Mouse (Mus musculus) kidney, adult 2 months (tissue): Measurements from ENCODE around the gene Tmeff2. TPM values are rescaled to one million over a fixed set of nuclear protein-coding genes. Genes with fewer than 3 reads are reported as not detected.
"Not testable (repeated sequence)": the region's sequence is repeated elsewhere in the genome, so short reads cannot be mapped to it uniquely, and the experiment has no call there.

Experiments used
- DNase-seq: peaks from one replicate; pipeline ENCODE4 v3.0.0; 2021
- H3K27ac ChIP-seq: fragments of 200-500 bp; 2 replicates; pipeline ENCODE4 v1.5.1; 2012; ENCODE audit warnings: low read depth, low read length, control low read depth, inconsistent platforms; ENCODE audit not compliant: insufficient read depth
- H3K27me3 ChIP-seq: fragments of 200-500 bp; replicated peaks from 2 replicates; pipeline ENCODE4 v1.6.1; 2012; ENCODE audit warnings: mild to moderate bottlenecking, moderate library complexity, low read length, inconsistent platforms; ENCODE audit not compliant: control insufficient read depth, insufficient read depth
- H3K36me3 ChIP-seq: fragments of 200-500 bp; 2 replicates; pipeline ENCODE4 v1.6.1; 2012; ENCODE audit warnings: mild to moderate bottlenecking, moderate library complexity, low read length, inconsistent platforms; ENCODE audit not compliant: control insufficient read depth, insufficient read depth
- H3K4me1 ChIP-seq: fragments of 200-500 bp; 2 replicates; pipeline ENCODE4 v1.6.1; 2011; ENCODE audit warnings: low read length; ENCODE audit not compliant: control insufficient read depth, insufficient read depth
- H3K4me3 ChIP-seq: fragments of 200-500 bp; 2 replicates; pipeline ENCODE4 v1.5.1; 2011; ENCODE audit warnings: mild to moderate bottlenecking, low read depth, low read length, control low read depth; ENCODE audit not compliant: insufficient read depth
- CTCF ChIP-seq: fragments of 200-500 bp; conservative IDR thresholded peaks from 2 replicates; pipeline ENCODE4 v1.5.1; 2011; ENCODE audit warnings: low read depth, mild to moderate bottlenecking, control low read depth, low read length, moderate library complexity, mixed read lengths; ENCODE audit not compliant: insufficient read depth, insufficient read length
- POLR2A ChIP-seq: fragments of 200-500 bp; IDR thresholded peaks from one replicate; pipeline ENCODE4 v1.6.1; 2011; ENCODE audit warnings: low read depth, low read length, control low read depth
- WGBS: fragments of 180-500 bp; shearing (Covaris S2); methylation state at CpG from one replicate; pipeline ENCODE4 v1.1.7; 2018; 5-methylcytosine and 5-hydroxymethylcytosine counted together
- polyA plus RNA-seq: library from polyadenylated mRNA; depleted of rRNA; stranded (reverse); fragments of >200 nt; gene quantifications from 2 replicates; pipeline ENCODE4 v1.2.3, GENCODE M21; 2012; rRNA removed

The Tmeff2 gene
- 0.52 and 0.60 TPM in 2 replicates for polyA plus RNA-seq

- not testable (repeated sequence) for H3K27ac ChIP-seq, DNase-seq, H3K4me1 ChIP-seq, H3K36me3 ChIP-seq, H3K27me3 ChIP-seq, H3K4me3 ChIP-seq
- 94% methylated on average over 9 of the region's 9 CpGs for WGBS
Observed at GRCm38 (mm10) chr1:50900386-50900785, at the start of gene Tmeff2. TSS of gene Tmeff2 (plus strand) at chr1:50900647.

GRCm38 (mm10) chr1:50861515-50861914 lies 38.9 kb upstream of the Tmeff2 start:
- WGBS: 80% methylated on average over 2 of the region's 2 CpGs
- Histone ChIP-seq H3K27me3 (no peaks in the 10 kb centered on the region), H3K27ac (no peak overlapping the region)

GRCm38 (mm10) chr1:50897696-50898095 lies 2.8 kb upstream of the Tmeff2 start:
- Histone ChIP-seq H3K36me3 (no peaks in the 10 kb centered on the region), H3K4me3 (no peak overlapping the region), H3K27ac (no peak overlapping the region), H3K4me1 (no peaks in the 10 kb centered on the region), H3K27me3 (no peaks in the 10 kb centered on the region)
- no peak for DNase-seq
- TF ChIP-seq POLR2A (no peak), CTCF (no peak)
- 72% methylated on average over 6 of the region's 6 CpGs for WGBS

More at GRCm38 (mm10) chr1:50861515-50861914, 38.9 kb upstream of the Tmeff2 start:
- no peak for DNase-seq
- TF ChIP-seq POLR2A: no peak
- no peak for TF ChIP-seq CTCF
- Histone ChIP-seq H3K36me3 (no peaks in the 10 kb centered on the region), H3K4me3 (no peak overlapping the region), H3K4me1 (no peaks in the 10 kb centered on the region)

- WGBS: 51% methylated on average over 5 of the region's 5 CpGs
- H3K4me3 ChIP-seq: no peak overlapping the region
- no peaks in the 10 kb centered on the region for H3K4me1 ChIP-seq
- H3K27me3 ChIP-seq: peaks cover 5% of the 10 kb centered on the region; the same call in 1 of the 2 replicates
- TF ChIP-seq POLR2A (no peak), CTCF (no peak)
- no peaks in the 10 kb centered on the region for H3K36me3 ChIP-seq
- no peak overlapping the region for H3K27ac ChIP-seq
- DNase-seq: no peak
Observed at GRCm38 (mm10) chr1:50924838-50925355, 24.4 kb downstream of the Tmeff2 start.

- WGBS: 15% methylated on average over 13 of the region's 13 CpGs
- no peak overlapping the region for H3K27ac ChIP-seq
- H3K27me3 ChIP-seq: peaks cover 5% of the 10 kb centered on the region; the same call in 1 of the 2 replicates
- no peak overlapping the region for H3K4me3 ChIP-seq
- DNase-seq: no peak
- TF ChIP-seq POLR2A: no peak
- no peak for TF ChIP-seq CTCF
- H3K36me3 ChIP-seq: no peaks in the 10 kb centered on the region
- no peaks in the 10 kb centered on the region for H3K4me1 ChIP-seq
Observed at GRCm38 (mm10) chr1:50925356-50925921, 25.0 kb downstream of the Tmeff2 start.

GRCm38 (mm10) chr1:50926374-50927060 lies 26.1 kb downstream of the Tmeff2 start:
- TF ChIP-seq POLR2A: no peak
- TF ChIP-seq CTCF: no peak
- Histone ChIP-seq H3K27me3 (peaks cover 5% of the 10 kb centered on the region; the same call in 1 of the 2 replicates), H3K27ac (no peak overlapping the region), H3K36me3 (no peaks in the 10 kb centered on the region), H3K4me1 (no peaks in the 10 kb centered on the region), H3K4me3 (peak overlapping the region; percentile 44)
- no peak for DNase-seq
- 2% methylated on average over 23 of the region's 23 CpGs for WGBS

GRCm38 (mm10) chr1:50927077-50927611 lies 26.7 kb downstream of the Tmeff2 start:
- Histone ChIP-seq H3K27ac (no peak overlapping the region), H3K36me3 (no peaks in the 10 kb centered on the region), H3K4me3 (peak overlapping the region; percentile 44), H3K4me1 (no peaks in the 10 kb centered on the region), H3K27me3 (peaks cover 5% of the 10 kb centered on the region; the same call in 1 of the 2 replicates)
- TF ChIP-seq POLR2A (no peak), CTCF (0 out of 2 replicates have a peak, but pooled peaks have one; percentile 7)
- peak; percentile 54 for DNase-seq
- under 1% methylated on average over 37 of the region's 37 CpGs for WGBS
